Mouse (Mus musculus) kidney, postnatal 10 days (tissue): ENCODE results near the gene Mslnl.
A peak's percentile ranks its signal among the peaks of the same experiment; 100 is the strongest.
"Not testable (repeated sequence)": the region's sequence is repeated elsewhere in the genome, so short reads cannot be mapped to it uniquely, and the experiment has no call there.

Source experiments
- DNase-seq: peaks from one replicate; pipeline ENCODE4 v3.0.0; 2021; ENCODE audit warnings: mixed read lengths

The Mslnl gene

DNA sequence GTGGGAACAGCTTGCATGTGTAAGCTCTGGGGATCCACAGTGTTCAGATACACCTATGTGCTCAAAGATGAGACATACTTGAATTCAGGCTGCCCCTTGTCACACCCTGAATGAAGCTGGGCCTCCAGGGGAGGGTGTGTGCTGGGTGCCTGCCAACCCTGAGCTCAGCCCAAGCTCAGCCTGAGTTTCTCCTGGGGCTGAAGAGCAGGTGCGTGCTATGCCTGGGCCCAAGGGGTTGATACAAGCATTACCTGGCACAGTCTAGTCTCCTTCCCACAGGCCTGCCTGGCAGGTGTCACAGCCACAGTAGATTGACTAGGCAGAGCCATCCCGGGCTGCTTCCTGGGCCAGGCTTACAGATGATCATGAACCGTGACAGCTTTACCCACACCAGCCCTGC lies at the start of gene Mslnl:
TSS of gene Mslnl (plus strand) at position 298 of the 400 bp plus-strand sequence.
- no peak for DNase-seq

DNA sequence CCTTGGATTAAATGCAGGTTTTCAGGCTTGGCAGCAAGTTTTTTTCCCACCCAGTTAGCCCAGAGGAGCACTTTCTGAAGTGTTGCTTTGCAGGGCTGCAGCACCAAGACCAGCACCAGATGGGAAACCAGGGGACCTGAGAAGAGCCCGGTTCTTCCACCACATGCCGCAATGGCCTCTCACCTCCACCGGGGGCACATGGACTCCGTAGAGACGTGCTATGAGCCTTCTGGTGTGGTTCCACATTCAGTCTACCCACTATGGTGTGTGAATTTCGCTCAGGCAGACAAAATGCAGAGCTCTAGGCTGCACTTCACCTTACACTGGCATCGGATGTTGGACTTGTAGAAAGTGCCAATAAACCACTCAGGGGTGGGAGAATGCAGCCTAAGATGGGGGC lies 49.5 kb upstream of the Mslnl start:
- DNase-seq = peak; percentile 32

DNA sequence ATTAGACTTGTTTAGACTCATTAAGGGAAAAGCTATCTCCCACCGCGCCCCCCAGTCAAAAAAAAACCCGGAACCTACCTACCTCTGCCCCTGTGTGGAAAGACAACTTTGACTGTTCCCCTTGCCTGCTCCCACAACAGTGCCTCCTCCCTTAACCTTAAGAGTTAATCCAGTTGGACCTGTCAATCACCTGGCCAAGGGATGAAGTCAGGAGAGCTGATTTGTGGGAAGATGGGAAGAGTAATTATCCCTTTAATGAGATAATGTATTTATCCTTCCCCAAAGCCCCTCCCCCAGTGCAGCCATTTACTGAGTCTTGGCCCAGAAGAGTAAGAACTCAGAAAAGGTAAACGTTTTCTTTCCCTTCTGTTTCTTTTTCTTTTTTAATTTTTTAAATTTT lies 46.9 kb upstream of the Mslnl start:
- DNase-seq = no peak

DNA sequence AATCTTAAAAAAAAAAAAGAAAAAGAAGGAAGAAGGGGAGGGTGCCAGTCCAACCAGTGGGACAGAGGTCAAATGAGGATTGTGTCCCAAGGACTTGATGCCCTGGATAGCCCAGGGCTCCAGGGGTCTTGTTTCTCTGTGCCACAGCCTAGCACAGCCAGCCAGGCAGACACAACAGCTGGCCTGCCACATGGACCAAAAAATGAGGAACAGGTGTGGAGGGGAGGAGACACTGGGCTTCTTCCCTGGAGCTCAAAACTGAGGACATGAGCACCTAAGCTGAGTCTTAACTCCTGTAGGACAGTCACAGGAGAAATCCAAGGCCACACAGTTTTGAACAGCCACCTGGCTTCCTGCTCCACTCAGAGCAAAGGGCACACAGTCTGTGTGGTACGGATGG lies 39.6 kb upstream of the Mslnl start:
- DNase-seq = no peak

DNA sequence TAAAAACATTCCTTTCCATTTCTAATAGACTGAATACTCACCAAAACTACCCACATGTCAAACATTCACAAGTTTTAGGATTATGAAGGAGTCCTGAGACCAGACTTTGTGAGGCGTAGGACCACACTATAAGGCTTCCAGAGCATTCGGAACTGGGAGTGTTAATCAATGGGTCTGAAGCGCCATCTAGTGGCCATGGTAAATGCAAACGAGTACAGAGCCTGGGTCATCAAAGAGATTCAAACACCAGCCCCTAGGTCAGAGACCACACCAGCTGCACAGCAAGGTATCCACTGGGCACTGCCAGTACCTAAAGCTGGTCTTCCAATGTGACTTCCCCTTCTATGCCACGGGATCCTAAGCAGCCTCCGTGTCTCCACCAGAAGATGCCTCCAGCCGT lies 37.4 kb upstream of the Mslnl start:
- DNase-seq = peak; percentile 84

DNA sequence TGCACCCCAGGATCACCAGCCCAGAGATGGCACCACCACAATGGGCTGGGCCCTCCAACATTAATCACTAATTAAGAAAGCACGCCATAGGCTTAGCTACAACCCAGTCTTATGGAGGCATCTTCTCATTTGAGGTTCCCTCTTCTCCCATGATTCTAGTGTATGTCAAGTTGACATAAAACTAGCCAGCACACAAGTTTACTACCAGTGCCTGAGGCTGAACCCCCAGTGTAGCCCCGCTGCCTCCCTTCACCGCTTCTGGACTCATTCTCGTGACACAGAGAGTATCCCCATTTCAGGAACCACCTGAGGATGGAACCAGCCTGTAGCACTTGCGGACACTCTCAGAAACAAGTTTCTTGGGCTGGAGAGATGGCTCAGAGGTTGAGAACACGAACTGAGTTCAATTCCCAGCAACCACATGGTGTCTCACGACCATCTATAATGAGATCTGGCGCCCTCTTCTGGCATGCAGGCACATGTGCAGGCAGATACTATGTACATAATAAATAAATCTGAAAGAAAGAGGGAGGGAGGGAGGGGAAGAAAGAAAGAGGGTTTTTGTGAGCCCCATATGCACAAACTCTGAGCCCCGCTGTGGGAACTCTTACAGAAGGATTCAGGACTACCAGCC lies 34.9 kb upstream of the Mslnl start:
- no peak for DNase-seq

DNA sequence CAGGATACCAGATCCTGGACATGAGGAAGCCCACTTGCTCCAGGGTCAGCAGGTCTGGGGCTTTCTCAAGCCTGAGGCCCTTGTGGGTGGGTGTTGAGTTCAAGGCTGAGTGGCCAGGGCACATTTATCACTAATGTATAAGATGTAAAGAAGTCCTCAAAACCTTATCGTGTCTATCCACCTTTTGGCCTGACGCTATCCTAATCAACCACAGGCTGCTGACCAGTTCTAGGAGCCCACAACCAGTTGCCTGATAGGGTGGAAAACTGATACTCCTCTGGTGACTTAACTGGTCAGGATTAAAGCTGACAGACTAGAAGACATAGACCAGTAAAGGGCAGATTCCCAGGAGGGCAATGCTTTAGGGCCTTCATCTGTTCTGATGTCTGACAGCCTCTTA lies 25.8 kb upstream of the Mslnl start:
- no peak for DNase-seq

DNA sequence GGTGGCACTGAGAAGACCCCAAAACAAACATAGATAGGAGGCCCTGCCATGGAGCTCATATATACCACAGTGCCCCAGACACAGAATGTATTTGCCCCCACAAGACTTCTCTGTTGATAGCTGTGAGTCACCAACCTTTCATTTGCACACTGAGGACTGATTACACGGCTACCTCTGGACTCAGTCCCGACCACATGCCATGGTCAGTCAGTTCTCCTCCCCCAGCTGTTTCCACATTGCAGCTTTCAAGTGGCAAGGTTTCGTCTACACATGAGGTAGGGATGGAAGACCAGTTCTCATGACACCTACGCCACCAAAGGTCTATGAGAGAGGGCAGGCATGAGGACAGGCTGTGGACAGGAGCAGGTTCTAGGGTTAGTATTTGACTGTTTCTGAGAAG lies 24.7 kb upstream of the Mslnl start:
- DNase-seq = no peak

DNA sequence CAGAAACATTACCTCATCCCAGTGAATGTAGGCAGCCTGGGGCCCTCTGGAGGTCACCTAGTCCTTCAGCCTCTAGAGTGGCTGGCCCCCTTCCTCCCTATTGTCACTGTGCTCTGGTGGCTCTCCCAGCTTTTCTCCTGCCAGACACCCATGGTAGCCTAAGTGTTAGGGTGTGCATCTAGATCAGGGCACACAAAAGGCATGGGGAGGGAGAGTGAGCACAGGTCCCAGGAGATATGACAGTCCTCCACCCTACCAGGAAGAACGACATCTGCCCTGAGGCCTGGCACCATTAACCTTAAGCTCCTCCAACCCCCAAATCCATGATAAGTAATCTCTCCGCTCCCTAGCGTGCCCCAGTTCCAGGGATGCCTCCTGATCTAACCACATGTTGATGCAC lies 20.2 kb upstream of the Mslnl start:
- DNase-seq = no peak

DNA sequence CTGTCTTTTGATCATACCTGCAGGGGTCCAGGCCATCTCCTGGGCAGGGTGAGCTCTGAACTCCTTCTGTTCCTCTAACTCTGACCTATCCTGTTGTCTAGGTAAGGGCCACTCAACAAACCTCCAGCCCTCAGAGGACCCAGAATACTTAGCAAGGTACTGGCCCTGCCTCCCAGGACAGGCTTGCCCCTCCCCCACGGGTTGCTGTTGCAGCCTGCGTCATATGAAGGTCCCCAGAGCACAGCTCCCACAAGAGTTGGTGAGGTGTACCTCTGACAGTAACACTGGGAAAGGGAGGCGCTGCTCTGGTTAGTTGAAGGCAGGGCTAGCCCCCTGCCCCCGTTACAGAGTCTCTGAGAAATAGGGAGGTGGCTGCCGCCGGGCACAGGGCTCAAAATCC lies 19.7 kb upstream of the Mslnl start:
- DNase-seq = no peak

DNA sequence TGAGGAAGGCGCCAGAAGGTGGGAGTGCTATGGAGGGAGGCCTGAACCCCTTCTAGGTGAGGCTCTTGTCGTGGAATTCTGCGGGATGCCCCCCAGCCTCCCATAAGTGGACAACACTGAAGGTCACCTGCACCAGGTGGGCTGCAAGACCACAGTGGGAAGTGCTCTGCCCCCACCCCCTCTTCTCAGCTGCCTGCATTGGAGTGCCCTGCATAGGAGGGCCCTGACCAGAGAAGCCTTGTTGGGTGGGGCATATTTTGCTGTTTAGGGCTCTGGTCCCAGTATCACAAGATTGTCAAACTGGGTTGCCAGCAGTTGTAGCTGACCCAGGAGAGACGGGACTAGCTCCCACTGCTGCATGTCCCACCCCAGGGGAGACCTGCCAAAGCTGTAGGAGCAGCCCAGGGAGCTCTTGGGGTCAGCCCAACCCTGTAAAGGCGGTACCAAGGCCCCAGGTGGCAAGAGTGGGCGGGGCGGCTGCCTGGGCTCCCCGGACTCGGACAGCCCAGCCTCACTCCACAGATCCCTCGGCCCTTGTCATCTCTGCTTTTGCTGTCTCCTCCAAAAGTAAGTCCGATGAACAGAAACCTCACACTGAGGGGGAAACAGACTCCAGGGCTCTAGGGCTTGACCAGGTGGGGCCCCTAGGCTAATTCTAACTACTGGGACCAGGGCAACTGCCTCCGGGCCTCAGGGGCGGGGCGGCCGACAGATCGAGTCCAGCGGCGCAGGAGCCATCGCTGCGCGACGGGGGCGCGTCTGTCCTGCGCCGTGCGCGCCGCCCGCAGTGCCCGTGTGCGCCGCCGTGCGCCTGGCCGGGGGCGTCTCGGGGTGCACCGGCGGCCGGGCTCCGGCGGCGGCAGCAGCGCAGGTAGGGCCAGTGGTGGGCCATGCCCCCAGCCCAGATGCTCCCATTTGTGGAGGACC lies 18.9 kb upstream of the Mslnl start, which contains the start of gene Gng13:
TSS of gene Gng13 (plus strand) at position 461 of the 927 bp plus-strand sequence.
- peak; percentile 57 for DNase-seq

DNA sequence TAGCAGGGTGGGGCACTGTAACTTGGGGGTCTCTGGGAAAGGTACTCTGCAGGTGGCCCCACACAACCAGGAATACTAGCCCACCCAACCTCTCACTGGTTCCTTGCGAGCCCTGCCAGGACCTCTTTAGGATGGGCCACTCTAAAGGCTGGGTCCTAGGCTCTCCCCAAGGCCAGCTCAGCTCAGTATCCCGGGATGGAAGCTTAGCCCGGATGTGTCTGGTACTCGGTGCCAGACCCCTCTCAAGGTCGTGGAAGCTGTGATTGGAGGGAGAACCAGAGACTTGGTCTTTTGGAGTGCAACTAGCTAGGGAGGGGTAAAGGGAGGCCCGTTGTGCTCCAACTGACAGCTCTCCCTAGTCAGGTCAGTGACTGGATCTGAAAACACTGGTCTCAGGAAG lies 18.2 kb upstream of the Mslnl start:
- no peak for DNase-seq

DNA sequence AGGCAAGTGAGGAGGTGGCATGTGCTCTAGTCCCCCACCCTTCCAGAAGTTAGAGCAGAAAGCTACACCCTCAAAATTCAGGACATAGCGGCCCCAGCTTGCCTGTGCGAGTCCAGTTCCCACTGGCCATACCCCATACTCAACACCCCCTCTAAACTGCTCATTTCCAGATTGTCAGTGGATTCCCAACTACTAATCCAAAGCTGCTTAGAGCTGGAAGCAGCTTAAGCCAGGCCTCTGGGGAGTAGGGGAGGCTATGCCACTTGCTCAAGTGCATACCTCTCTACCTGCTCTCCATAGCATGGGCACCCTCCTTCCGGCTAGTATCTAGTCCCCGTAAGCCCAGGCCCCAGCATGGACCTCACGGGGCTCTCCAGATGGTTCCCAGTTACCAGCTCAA lies 14.4 kb upstream of the Mslnl start:
- no peak for DNase-seq

DNA sequence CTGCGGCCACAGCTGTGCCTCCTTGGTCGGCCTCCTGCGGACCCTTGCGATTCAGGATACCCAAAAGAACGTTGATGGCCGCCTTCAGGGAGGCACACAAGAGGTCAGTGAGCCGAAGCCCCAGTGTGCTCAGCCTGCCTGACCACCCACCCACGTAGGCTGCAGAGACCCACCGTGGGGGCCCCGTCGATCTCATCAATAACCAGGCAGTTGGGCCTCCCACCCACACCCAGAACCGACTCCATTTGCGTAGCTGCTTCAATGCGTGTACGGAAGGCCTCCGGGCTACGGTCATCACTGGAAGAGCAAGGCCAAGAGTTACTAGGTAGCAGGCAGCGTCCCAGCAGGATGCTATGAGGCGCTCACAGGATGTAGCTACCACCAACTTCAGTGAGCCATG lies 12.4 kb upstream of the Mslnl start:
- DNase-seq = no peak

DNA sequence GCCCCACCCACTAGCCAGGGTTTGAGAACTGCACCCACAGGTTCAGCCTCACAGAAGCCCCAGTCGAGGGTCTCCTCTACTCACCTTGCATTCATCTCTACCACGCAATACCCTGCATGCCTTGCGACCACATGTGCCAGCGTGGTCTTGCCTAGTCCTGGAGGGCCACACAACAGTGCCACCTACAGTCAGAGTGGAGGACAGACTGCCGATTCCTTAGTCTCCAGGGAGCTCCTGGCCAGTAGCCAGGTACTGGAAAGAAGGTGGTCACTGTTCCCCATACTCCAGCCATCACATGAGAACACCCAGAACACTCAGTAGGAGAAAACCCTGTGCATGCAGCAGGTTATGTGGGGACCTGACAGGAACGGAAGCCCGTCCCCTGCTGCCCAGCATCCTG lies 11.9 kb upstream of the Mslnl start:
- DNase-seq = no peak

DNA sequence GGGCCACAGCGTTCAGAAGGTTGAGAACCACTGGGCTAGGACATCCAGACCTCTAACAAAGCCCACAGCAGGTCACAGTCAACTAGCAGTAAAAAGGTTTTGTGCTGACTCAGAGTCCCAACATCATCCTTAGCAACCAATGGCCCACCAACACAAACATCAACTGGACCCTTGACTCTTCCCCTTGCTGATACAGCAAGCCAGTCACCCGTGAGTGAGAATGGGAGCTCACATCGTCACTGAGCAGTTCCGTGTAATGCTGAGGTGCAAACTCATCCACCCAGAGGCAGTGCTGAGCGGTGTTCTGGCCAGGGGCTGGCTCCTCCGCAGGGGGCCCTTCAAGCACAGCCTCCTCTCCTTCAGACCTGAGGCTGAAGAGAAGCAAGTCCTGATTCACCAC lies 10.6 kb upstream of the Mslnl start:
- DNase-seq = peak; percentile 34

DNA sequence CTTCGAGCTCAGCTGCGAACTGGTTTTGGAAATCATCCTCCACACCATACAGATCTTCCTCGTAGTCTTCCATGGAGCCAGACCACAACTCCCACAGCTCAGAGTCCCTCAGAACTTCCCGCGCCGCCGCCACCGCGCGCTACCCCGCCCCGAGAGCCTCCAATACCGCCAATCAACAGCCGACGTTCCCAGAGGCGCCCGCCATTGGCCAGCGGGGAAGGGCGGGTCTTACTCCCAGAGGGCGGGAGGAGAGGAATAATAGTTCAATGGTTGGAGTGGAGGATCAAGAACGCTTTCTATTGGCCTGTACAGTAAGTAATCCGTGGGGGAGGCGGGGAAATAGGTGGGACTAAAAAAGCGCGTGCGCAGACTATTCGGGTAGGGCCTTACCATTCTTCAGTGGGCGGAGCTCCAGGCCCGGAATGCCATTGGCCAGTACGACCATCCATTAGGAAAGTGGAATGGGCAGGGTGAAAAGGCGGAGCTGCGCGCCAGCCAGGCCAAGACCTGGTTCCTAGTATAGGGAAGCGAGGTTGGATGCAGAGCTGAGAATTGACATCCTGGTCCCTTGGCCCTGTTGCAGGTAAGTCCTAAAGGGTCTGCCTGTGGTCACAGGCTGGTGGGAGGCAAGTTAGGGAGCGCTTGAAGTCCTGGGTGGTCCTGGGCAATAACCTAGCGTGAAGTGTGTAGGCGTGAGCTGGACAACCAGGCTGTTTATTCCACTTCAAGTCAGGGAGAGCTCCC lies 8.4 kb upstream of the Mslnl start, which contains the start of the genes Chtf18 and Rpusd1:
TSS of gene Chtf18 (minus strand) at position 155 of the 744 bp plus-strand sequence.
TSS of gene Rpusd1 (plus strand) at position 406 of the 744 bp plus-strand sequence.
- peak; percentile 100 for DNase-seq

DNA sequence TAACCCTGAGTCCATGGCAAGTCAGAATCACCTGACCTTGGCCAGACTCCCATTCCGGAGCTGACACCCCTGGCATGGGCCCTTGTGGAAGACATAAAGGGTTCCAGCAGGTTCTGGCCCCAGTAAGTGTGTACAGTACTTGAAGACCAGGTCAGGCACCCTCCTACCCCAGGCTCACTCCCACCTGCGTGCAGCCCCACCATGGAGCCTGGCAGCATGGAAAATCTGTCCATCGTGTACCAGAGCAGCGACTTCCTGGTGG lies 7.9 kb upstream of the Mslnl start:
- DNase-seq = peak; percentile 58

DNA sequence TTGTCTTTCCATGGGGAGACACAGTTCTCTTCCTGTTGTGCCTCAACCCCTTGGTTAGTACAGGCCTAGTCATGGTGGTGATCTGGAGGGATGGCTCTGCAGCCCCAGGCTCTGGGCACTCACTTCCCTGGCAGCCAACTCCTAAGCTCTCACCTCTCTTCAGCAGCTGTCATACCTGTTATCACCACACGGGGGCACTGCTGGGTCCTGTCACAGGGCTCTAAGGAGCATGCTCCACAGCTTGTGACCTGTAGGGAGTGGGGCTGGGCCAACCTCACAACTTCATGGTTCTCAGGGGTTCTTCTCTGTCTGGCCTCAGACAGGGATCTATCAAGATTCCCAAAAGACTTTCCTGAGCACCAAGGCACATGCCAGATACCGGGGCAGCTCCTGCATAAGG lies 3.8 kb upstream of the Mslnl start:
- peak; percentile 92 for DNase-seq

DNA sequence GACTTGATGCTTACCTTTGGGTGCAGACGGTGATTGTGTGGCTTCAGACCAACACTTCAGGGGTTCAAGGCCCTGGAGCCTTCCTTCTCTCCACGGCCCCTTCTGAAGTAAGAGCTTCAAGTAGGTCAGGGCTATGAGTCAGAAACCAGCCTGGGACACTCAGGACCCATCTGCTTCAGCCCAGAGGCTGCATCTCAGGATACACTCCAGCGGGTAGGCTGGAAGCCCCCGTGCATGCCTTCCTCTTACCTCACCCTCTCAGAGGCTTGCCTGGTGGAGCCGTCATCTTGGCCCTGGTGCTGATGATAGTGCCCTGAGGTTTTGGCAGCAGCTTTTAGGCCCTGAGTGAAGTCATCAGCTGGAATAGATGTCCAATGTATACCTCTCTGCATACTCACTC lies 596 bp upstream of the Mslnl start:
- DNase-seq = no peak

DNA sequence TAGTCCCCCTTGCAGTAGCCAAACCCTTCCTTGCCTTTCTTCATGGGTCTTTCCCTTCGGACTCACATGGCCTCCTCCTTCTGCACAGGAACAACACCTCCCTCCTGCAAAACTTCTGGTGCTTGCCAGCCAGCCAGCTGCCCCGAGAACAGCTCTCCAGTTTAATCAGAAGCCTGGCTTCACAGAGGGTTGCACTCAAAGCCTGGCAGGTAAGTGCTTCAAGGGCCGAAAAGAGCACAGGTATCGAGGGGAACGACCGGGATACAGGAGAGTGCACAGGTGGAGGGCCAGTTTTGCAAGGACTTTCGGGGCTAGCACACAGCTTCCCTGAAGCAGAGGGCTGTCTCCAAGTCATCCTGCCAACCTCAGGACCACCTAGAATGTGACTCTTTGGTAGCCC lies 3.0 kb downstream of the Mslnl start:
- DNase-seq = no peak

DNA sequence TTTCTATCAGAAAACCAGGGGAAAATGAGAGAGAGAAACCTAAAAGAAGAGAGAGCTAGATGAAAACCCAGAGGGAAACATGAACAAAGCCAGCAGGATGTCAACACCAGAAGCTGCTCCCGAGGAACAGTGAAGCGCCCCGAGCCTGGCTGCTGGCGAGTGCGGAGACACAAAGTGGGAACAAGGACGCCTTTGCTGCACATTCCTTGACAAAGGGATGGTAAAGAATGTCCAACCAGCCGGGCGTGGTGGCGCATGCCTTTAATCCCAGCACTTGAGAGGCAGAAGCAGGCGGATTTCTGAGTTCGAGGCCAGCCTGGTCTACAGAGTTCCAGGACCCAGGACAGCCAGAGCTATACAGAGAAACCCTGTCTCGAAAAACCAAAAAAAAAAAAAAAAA lies 5.6 kb downstream of the Mslnl start:
- DNase-seq = not testable (repeated sequence)

DNA sequence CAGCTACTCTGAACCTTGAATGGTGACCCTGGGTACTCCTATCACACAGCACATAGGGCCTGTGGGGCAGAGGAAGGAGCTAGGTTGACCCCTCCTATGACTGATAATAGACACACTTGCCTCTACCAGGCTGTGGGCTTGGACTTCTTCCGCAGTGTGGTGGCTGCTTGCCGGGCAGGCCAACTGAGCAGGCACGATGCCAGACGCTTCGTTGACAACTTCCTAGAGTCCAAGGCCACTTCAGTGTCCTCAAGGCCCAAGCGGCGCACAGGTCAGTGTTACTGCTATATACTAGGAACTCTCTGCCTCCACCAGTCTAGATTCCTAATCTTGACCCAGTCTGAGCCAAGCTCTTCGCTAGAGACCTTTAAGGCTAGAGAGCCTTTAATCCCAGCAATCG lies 8.0 kb downstream of the Mslnl start:
- DNase-seq = no peak

DNA sequence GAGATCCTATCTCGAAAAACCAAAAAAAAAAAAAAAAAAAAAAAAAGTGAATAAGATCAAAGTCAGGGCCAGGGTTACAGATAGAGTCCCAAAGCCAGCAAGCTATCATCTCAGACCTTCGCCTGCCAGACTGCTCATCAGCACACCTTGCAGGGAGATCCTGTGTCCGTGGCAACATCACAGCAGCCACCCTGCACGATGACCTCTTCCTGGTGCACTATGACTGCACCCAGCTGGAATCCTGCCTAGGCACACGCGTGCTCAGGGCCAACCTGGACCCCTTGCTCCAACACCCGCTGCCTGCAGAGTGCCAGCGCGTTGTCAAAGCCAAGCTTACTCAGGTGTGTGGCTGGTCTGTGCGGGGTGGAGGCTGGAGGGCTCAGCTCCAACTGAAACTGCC lies 8.5 kb downstream of the Mslnl start:
- DNase-seq = no peak
